Mouse (Mus musculus) stomach, postnatal 0 days (tissue): ENCODE measurements around the gene Dok3.

Source experiments
- CTCF ChIP-seq: IDR thresholded peaks from 2 replicates; pipeline ENCODE4 v1.5.1; 2016; ENCODE audit warnings: antibody characterized with exemption, low read depth, mild to moderate bottlenecking, moderate library complexity
- EP300 ChIP-seq: optimal IDR thresholded peaks from 2 replicates; pipeline ENCODE3; 2016; ENCODE audit warnings: antibody characterized with exemption

DNA sequence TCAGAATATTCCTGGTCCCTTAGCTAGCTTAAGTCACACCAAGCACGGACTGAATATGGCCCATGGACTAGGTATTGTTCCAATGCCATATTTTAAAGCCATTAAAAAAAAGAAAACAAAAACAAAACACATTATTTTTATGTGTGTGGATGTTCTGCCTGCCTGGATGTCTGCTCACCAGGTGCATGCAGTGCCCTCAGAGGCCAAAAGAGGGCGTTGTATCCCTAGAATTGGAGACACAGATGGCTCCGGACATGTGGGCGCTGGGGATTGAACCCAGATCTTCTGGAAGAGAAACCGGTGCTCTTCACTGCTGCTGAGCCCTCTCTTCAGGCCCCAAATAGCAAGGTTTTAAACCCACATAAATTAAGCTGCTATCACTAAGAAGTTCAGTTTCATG lies 51.1 kb downstream of the Dok3 start:
- TF ChIP-seq CTCF, result peak; percentile 70
- TF ChIP-seq EP300, result no peak
